Mouse (Mus musculus) testis, postnatal 10 days (tissue): Measurements from ENCODE around the gene Mcl1.
"Not testable (repeated sequence)": the region's sequence is repeated elsewhere in the genome, so short reads cannot be mapped to it uniquely, and the experiment has no call there.

Source experiments
- DNase-seq: peaks from one replicate; pipeline ENCODE4 v3.0.0; 2021; ENCODE audit warnings: low spot score

The Mcl1 gene

GRCm38 (mm10) chr3:95667521-95667920, 8.9 kb downstream of the Mcl1 start:
- DNase-seq: no peak

- no peak for DNase-seq
These were observed 9.4 kb downstream of the Mcl1 start for GRCm38 (mm10) chr3:95668026-95668425.

GRCm38 (mm10) chr3:95668589-95669308, 10.2 kb downstream of the Mcl1 start:
- DNase-seq: no peak

GRCm38 (mm10) chr3:95669309-95669665, 10.7 kb downstream of the Mcl1 start:
- no peak for DNase-seq

- not testable (repeated sequence) for DNase-seq
These were observed 11.8 kb downstream of the Mcl1 start for GRCm38 (mm10) chr3:95670419-95670818.

- no peak for DNase-seq
These were observed 12.6 kb downstream of the Mcl1 start for GRCm38 (mm10) chr3:95671201-95671600.

GRCm38 (mm10) chr3:95672461-95672860, 13.9 kb downstream of the Mcl1 start:
- DNase-seq: no peak

GRCm38 (mm10) chr3:95672861-95673706, 14.5 kb downstream of the Mcl1 start:
- no peak for DNase-seq

GRCm38 (mm10) chr3:95673707-95674211, 15.2 kb downstream of the Mcl1 start:
- DNase-seq: no peak

GRCm38 (mm10) chr3:95674236-95674635, 15.6 kb downstream of the Mcl1 start:
- no peak for DNase-seq

GRCm38 (mm10) chr3:95674812-95675211, 16.2 kb downstream of the Mcl1 start:
- DNase-seq: no peak

GRCm38 (mm10) chr3:95675301-95676092, 16.9 kb downstream of the Mcl1 start:
- DNase-seq: peak; percentile 80

GRCm38 (mm10) chr3:95676745-95677419, 18.3 kb downstream of the Mcl1 start:
- DNase-seq: peak; percentile 92

- DNase-seq: no peak
These were observed 19.0 kb downstream of the Mcl1 start for GRCm38 (mm10) chr3:95677420-95678090.

GRCm38 (mm10) chr3:95679551-95679950, 21.0 kb downstream of the Mcl1 start:
- no peak for DNase-seq

- no peak for DNase-seq
These were observed 22.1 kb downstream of the Mcl1 start for GRCm38 (mm10) chr3:95680673-95681072.

- DNase-seq: no peak
These were observed 22.8 kb downstream of the Mcl1 start for GRCm38 (mm10) chr3:95681365-95681764.

GRCm38 (mm10) chr3:95682878-95683277, 24.3 kb downstream of the Mcl1 start:
- DNase-seq: no peak

- no peak for DNase-seq
These were observed 26.3 kb downstream of the Mcl1 start for GRCm38 (mm10) chr3:95684846-95685245.

- no peak for DNase-seq
These were observed 26.7 kb downstream of the Mcl1 start for GRCm38 (mm10) chr3:95685301-95685700.

GRCm38 (mm10) chr3:95685701-95686100, 27.1 kb downstream of the Mcl1 start:
- no peak for DNase-seq
